Mouse (Mus musculus): ENCODE results near the gene Fam163b. TPM values are rescaled to one million over a fixed set of nuclear protein-coding genes. Genes with fewer than 3 reads are reported as not detected.

Gene Fam163b
- polyA plus RNA-seq, 1 experiment from 2014 or later, result 1.1 TPM

DNA sequence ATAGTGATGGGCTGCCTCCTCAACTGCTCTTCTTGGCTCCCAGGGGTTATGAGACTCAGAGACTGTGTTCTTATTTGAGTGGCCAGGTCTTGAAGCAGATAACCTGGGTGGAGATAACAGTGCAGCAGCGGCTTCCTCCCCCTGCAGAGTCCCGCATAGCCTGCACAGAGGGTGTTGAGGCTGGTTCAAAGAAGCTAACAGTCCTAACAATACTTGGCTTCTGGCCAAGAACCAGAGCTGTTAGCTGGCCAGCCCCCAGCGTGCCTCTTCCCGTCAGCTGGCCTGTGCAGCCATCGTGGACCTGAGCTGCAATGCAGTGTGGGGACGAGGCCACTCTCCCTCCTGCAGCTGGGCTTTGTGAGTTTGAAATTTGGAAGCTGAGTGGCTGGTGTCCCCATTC lies 44.5 kb downstream of the Fam163b start:
- Histone ChIP-seq H3K4me1 (replicated peaks) (peaks cover 18% of the 10 kb centered on the region), H3K9me3 (no peaks in the 10 kb centered on the region), H3K27me3 (no peaks in the 10 kb centered on the region), H3K27ac (peak overlapping the region; percentile 35; the same call in 1 of the 2 replicates), H3K9ac (replicated peaks) (no peak overlapping the region), H3K4me3 (replicated peaks) (no peak overlapping the region), H3K4me2 (replicated peaks) (no peak overlapping the region), H3K36me3 (no peaks in the 10 kb centered on the region)
- ATAC-seq, result peak; percentile 75
- 26% methylated on average over 6 of the region's 6 CpGs for WGBS

DNA sequence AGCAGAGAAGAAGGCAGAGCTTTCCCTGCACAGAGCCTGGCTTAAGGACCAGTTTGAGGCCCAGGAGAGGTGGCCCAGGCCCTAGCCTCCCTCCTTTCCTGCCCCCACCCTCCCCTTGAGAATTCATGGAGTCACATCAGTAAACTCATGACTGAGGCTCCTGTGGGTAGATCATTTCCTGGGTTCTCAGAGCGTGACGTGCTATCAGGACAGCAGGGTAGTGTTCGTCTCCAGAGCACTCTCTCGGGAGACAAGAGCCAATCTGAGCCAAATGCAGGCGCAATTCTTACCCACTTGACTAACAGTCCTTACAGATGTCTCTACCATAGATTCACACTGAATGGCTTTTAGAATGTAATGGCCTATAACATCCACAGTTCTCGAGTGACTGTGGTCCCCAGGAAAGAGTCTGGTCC lies 45.0 kb downstream of the Fam163b start:
- Histone ChIP-seq H3K4me1 (replicated peaks) (peaks cover 18% of the 10 kb centered on the region), H3K9ac (replicated peaks) (no peak overlapping the region), H3K36me3 (no peaks in the 10 kb centered on the region), H3K27ac (peak overlapping the region; percentile 35; the same call in 1 of the 2 replicates), H3K4me3 (replicated peaks) (no peak overlapping the region), H3K4me2 (replicated peaks) (no peak overlapping the region), H3K9me3 (no peaks in the 10 kb centered on the region), H3K27me3 (no peaks in the 10 kb centered on the region)
- 0 out of 2 replicates have a peak, but pooled peaks have one; percentile 24 for ATAC-seq
- 60% methylated on average over 6 of the region's 6 CpGs for WGBS

GRCm38 (mm10) chr2:27096341-27096981 lies 45.8 kb downstream of the Fam163b start:
- Histone ChIP-seq H3K27ac (no peak overlapping the region), H3K27me3 (no peaks in the 10 kb centered on the region), H3K9me3 (no peaks in the 10 kb centered on the region), H3K4me1 (replicated peaks) (peaks cover 18% of the 10 kb centered on the region), H3K9ac (replicated peaks) (no peak overlapping the region), H3K4me2 (replicated peaks) (no peak overlapping the region), H3K36me3 (no peaks in the 10 kb centered on the region), H3K4me3 (replicated peaks) (no peak overlapping the region)
- no peak for ATAC-seq
- WGBS, result 81% methylated on average over 13 of the region's 13 CpGs

DNA sequence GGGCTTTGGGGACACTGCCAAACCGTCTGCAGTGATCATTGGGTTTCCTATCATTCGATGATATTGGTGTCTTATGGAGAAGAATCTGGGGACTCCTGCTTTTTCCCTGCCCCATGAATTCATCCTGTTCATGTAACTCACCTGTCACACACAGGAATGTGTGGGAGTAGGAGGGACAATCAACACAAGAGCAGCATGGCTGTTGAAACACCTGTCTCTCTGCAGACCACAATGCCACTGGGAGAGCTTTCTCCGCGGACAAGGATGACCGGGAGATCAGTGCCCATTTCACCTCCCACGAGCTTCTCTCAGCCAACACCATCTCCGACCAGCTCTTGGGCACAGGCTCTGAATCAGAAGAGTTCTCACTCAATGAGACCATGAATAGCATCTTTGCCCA lies 47.1 kb downstream of the Fam163b start:
- Histone ChIP-seq H3K4me2 (replicated peaks) (no peak overlapping the region), H3K36me3 (no peaks in the 10 kb centered on the region), H3K9me3 (no peaks in the 10 kb centered on the region), H3K9ac (replicated peaks) (no peak overlapping the region), H3K4me3 (replicated peaks) (no peak overlapping the region), H3K4me1 (replicated peaks) (peaks cover 18% of the 10 kb centered on the region), H3K27ac (no peak overlapping the region), H3K27me3 (no peaks in the 10 kb centered on the region)
- 96% methylated on average over 7 of the region's 7 CpGs for WGBS
- no peak for ATAC-seq

GRCm38 (mm10) chr2:27089238-27089637 lies 53.1 kb downstream of the Fam163b start:
- no peaks in the 10 kb centered on the region for H3K9me3 ChIP-seq
- H3K27ac ChIP-seq, result no peak overlapping the region
- WGBS, result 82% methylated on average over 1 of the region's 1 CpGs
- no peak overlapping the region for H3K4me3 ChIP-seq (replicated peaks)
- H3K4me1 ChIP-seq (replicated peaks), result no peaks in the 10 kb centered on the region
- ATAC-seq, result no peak
- H3K36me3 ChIP-seq, result no peaks in the 10 kb centered on the region
- H3K27me3 ChIP-seq, result no peaks in the 10 kb centered on the region
- H3K4me2 ChIP-seq (replicated peaks), result no peak overlapping the region
- no peak overlapping the region for H3K9ac ChIP-seq (replicated peaks)

DNA sequence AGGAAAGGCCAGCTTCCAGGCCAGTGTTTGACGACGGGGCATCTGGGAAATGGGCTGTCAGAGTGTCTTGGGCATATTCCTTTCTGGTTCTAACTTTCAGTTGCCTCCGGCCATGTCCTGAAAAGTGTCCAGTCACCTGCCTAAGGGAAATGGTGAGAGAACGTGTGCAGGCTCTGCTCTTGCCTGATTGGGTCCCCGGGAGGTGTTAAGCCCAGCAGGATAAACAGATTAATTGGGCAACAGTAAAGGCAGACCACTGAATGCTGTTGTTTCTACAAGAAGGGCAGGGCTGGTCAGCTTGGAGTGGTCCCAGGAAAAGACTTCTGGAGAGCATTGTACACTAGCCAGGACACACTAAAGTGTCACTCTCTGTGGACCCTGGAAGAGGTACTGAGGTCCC lies 53.6 kb downstream of the Fam163b start:
- no peak for ATAC-seq
- no peak overlapping the region for H3K9ac ChIP-seq (replicated peaks)
- 78% methylated on average over 5 of the region's 5 CpGs for WGBS
- no peak overlapping the region for H3K4me2 ChIP-seq (replicated peaks)
- H3K9me3 ChIP-seq, result no peaks in the 10 kb centered on the region
- H3K27me3 ChIP-seq, result no peaks in the 10 kb centered on the region
- H3K4me1 ChIP-seq (replicated peaks), result no peaks in the 10 kb centered on the region
- H3K4me3 ChIP-seq (replicated peaks), result no peak overlapping the region
- no peaks in the 10 kb centered on the region for H3K36me3 ChIP-seq
- no peak overlapping the region for H3K27ac ChIP-seq

GRCm38 (mm10) chr2:27088071-27088644 lies 54.1 kb downstream of the Fam163b start:
- Histone ChIP-seq H3K4me3 (replicated peaks) (no peak overlapping the region), H3K4me2 (replicated peaks) (no peak overlapping the region), H3K9ac (replicated peaks) (peak overlapping the region; percentile 10; the same call in 1 of the 2 replicates), H3K9me3 (no peaks in the 10 kb centered on the region), H3K36me3 (no peaks in the 10 kb centered on the region), H3K27ac (no peak overlapping the region), H3K4me1 (replicated peaks) (no peaks in the 10 kb centered on the region), H3K27me3 (no peaks in the 10 kb centered on the region)
- ATAC-seq, result no peak
- 82% methylated on average over 17 of the region's 18 CpGs for WGBS

DNA sequence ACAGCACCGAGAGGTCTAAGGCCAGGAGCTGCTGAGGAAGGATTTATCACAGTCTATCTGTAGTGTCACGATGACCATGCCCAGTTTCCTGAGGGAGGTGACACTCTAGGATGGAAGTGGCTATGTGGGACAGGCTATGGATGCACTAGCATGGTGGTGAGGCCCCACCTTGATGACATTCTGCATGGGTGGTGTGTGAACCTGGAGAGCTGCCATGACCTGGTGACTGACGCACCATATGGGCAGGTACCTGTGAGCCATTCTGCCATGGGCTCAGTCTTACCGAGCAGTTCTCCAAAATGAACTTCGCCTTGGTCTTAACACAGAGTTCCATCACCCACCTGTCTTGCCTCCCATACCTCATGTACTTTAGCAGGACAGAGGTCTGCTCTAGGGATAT lies 54.7 kb downstream of the Fam163b start:
- 89% methylated on average over 5 of the region's 5 CpGs for WGBS
- Histone ChIP-seq H3K4me3 (replicated peaks) (no peak overlapping the region), H3K36me3 (no peaks in the 10 kb centered on the region), H3K9me3 (no peaks in the 10 kb centered on the region), H3K27ac (no peak overlapping the region), H3K9ac (replicated peaks) (no peak overlapping the region), H3K4me1 (replicated peaks) (no peaks in the 10 kb centered on the region), H3K4me2 (replicated peaks) (no peak overlapping the region), H3K27me3 (no peaks in the 10 kb centered on the region)
- ATAC-seq, result no peak

DNA sequence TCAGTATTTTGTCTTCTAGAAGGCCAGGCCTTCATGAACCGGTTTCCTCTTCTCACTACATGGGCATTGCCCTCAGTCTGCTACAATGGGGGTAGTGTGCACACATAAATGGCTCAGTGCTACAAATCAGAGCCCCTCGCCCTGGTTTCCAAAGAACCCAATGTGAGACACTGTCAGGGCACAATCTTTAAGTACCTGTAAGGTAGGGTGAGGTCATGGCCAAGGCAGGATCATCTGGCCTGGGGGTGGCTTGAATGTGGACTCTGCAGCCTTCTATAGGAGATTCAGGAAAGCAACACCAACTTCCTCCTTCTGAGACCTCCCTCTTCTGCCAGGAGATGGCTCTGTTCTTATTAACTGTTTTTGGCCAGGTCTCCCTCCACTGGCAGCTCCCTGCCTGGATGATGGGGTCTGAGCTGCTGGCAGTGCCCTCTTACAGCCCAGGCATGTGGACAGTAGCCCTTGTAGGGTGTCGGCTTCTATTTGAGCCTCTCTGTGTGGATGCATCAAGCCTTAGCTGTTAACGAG lies 55.7 kb downstream of the Fam163b start:
- Histone ChIP-seq H3K9ac (replicated peaks) (no peak overlapping the region), H3K27me3 (no peaks in the 10 kb centered on the region), H3K4me3 (replicated peaks) (no peak overlapping the region), H3K9me3 (no peaks in the 10 kb centered on the region), H3K27ac (no peak overlapping the region), H3K4me2 (replicated peaks) (no peak overlapping the region), H3K36me3 (no peaks in the 10 kb centered on the region), H3K4me1 (replicated peaks) (no peaks in the 10 kb centered on the region)
- 89% methylated on average over 4 of the region's 4 CpGs for WGBS
- no peak for ATAC-seq

GRCm38 (mm10) chr2:27085801-27086200 lies 56.5 kb downstream of the Fam163b start:
- Histone ChIP-seq H3K4me3 (replicated peaks) (no peak overlapping the region), H3K27me3 (no peaks in the 10 kb centered on the region), H3K9me3 (no peaks in the 10 kb centered on the region), H3K27ac (no peak overlapping the region), H3K4me2 (replicated peaks) (no peak overlapping the region), H3K4me1 (replicated peaks) (no peaks in the 10 kb centered on the region), H3K36me3 (no peaks in the 10 kb centered on the region), H3K9ac (replicated peaks) (no peak overlapping the region)
- no peak for ATAC-seq
- 57% methylated on average over 2 of the region's 2 CpGs for WGBS

DNA sequence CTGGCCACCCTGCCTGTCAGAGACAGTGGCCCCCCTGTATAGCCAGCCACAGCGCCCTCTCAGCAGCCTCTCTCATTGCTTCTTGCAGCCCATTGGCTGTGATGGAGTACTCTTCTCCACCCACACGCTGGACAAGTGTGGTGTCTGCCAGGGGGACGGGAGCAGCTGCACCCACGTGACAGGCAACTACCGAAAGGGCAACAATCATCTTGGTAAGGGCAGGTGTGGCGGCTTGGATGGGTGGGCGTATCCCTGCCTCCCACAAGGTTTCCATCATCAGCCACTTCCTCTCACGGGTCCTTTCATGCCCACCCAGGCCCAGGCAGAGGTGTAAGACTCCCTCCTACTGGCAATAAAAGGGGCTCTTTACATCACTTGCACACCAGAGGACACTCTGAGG lies 57.3 kb downstream of the Fam163b start:
- 58% methylated on average over 8 of the region's 8 CpGs for WGBS
- Histone ChIP-seq H3K9ac (replicated peaks) (no peak overlapping the region), H3K27me3 (no peaks in the 10 kb centered on the region), H3K4me3 (replicated peaks) (no peak overlapping the region), H3K4me2 (replicated peaks) (no peak overlapping the region), H3K27ac (no peak overlapping the region), H3K9me3 (no peaks in the 10 kb centered on the region), H3K36me3 (no peaks in the 10 kb centered on the region), H3K4me1 (replicated peaks) (peaks cover 4% of the 10 kb centered on the region)
- ATAC-seq, result no peak

- H3K4me1 ChIP-seq (replicated peaks), result peaks cover 15% of the 10 kb centered on the region
- 86% methylated on average over 12 of the region's 12 CpGs for WGBS
- H3K4me3 ChIP-seq (replicated peaks), result no peak overlapping the region
- H3K4me2 ChIP-seq (replicated peaks), result no peak overlapping the region
- H3K27ac ChIP-seq, result no peak overlapping the region
- no peak for ATAC-seq
- no peaks in the 10 kb centered on the region for H3K9me3 ChIP-seq
- no peaks in the 10 kb centered on the region for H3K36me3 ChIP-seq
- H3K9ac ChIP-seq (replicated peaks), result no peak overlapping the region
- H3K27me3 ChIP-seq, result no peaks in the 10 kb centered on the region
These were observed 58.4 kb downstream of the Fam163b start for GRCm38 (mm10) chr2:27083761-27084475.
